Mouse (Mus musculus) gastrocnemius, postnatal 4 days (tissue): ENCODE data around the gene Olfr342. TPM values are rescaled to one million over a fixed set of nuclear protein-coding genes. Genes with fewer than 3 reads are reported as not detected.

Experiments used
- DNase-seq, 2 experiments: peaks; one replicate each; pipeline ENCODE4 v3.0.0; 2021 to 2022; ENCODE audit warnings: low spot score in 2 of 2, mixed read lengths in 2 of 2
- long read RNA-seq, 2 experiments: library from polyadenylated mRNA; stranded (forward); transcript quantifications; one replicate each; pipeline ENCODE4 v2.0.0; 2021
- total RNA-seq, 2 experiments: library from RNA; stranded (reverse); gene quantifications; 2 replicates each; pipeline ENCODE4 v1.2.3; 2021

Olfr342 gene
- total RNA-seq, result not detected
- long read RNA-seq, experiment 1, result 0 reads
- long read RNA-seq, experiment 2, result 0 reads

DNA sequence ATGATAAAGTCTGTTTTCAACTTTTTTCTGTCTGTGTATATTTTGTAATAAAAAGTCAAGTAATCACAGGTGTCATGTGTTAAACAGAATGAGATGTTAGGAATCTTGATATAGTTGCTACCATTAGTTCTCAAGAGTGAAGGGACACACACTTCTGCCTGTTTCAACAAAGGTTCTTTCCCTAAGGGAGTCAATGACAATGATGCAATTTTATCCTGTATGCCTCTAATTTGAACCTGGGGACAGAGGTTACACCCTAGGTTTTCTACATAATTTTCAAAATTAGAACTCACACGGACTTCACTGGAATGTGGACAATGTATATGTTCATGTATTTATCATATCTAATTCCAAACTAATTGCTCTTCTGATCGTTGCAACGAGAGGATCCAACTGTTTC lies at the start of gene Olfr342:
Gene Olfr342 (plus strand): TSS at position 301 of the 400 bp plus-strand sequence.
- DNase-seq, result no peak

- no peak for DNase-seq
These were observed 42.4 kb upstream of the Olfr342 start, which contains the start of gene Olfr341 for GRCm38 (mm10) chr2:36482368-36482767. TSS of gene Olfr341 (minus strand) at chr2:36482468.

GRCm38 (mm10) chr2:36565156-36565555 lies 40.4 kb downstream of the Olfr342 start:
- no peak for DNase-seq

DNA sequence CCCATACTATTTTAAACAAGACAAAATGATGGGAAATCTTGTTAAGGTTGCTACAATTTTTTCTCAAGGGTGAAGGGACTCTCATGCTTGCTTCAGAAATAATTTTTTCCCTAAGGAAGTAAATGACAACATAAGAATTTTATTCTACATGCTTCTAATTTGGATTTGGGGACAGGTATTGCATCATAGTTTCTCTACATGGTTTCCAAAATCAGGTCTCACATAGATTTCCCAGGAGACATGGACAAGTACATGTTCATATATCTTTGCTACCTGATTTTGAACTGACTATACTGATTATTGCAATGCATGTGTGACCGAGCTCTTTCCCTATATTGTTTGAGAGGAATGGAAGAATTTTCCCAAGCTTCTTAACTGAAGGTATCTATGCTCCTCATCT lies 41.6 kb downstream of the Olfr342 start, which contains the start of gene Olfr344:
Gene Olfr344 (plus strand): TSS at position 301 of the 400 bp plus-strand sequence.
- no peak for DNase-seq

DNA sequence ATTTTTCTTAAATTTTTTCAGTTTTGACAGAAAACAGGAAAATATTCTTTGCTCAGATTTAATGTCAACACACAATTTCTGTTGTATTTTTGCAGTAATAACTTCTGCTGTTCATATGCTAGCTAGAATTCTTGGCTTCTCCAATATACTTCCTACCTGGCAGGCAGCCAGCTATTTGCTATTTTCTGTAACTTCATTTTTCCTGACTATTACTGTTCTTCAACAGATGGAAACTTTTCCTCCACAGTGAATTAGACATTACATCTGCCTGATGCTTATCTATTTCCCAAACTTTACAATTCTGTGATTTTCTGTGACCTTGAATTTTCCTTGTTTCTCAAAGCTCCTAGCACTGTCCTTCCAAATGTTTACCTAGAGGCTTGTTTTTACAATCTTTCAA lies 42.2 kb downstream of the Olfr342 start:
- DNase-seq, result no peak

DNA sequence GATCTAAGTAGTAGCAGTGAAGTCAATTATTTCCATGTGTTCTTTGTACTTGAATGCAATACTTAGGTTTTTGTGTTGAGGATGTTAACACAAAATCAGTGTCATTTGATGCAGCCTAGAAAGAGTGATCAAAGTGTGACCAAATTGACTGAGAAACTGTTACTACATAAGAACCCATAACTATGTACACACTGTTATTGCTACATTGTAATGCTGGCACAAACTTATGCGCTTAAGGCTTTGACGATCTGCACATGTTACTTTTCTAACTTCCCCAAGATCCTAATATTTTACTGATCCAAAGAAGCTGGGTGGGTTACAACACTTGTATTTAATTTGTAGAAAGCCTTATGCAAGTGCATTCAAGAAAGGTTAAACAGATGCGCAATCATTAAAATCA lies 43.0 kb downstream of the Olfr342 start:
- no peak for DNase-seq

Other genes with a start within 250 kb of the Olfr342 start
- not detected for gene Olfr338, start 151.5 kb upstream of the Olfr342 start, total RNA-seq
- gene Olfr339, start 106.1 kb upstream of the Olfr342 start, total RNA-seq, result not detected
- not detected for gene Olfr340, start 72.4 kb upstream of the Olfr342 start, total RNA-seq
- not detected for gene Olfr341, start 42.5 kb upstream of the Olfr342 start, total RNA-seq
- gene Olfr344, start 41.7 kb downstream of the Olfr342 start, total RNA-seq, result not detected
- gene Olfr345, start 115.0 kb downstream of the Olfr342 start, total RNA-seq, result not detected
- not detected for gene Olfr346, start 160.8 kb downstream of the Olfr342 start, total RNA-seq
- not detected for gene Olfr347, start 206.9 kb downstream of the Olfr342 start, total RNA-seq